Mouse (Mus musculus) heart, postnatal 0 days (tissue): ENCODE data around the gene Dop1b.

Source experiments
- CTCF ChIP-seq: IDR thresholded peaks from 2 replicates; pipeline ENCODE4 v1.5.1; 2016; ENCODE audit warnings: antibody characterized with exemption, control low read depth, low read depth
- EP300 ChIP-seq: IDR thresholded peaks from 2 replicates; pipeline ENCODE4 v1.6.1; 2016; ENCODE audit warnings: antibody characterized with exemption, low read depth

- no peak for TF ChIP-seq CTCF
- TF ChIP-seq EP300: no peak
Observed at GRCm38 (mm10) chr16:93692744-93693143, 19.0 kb upstream of the Dop1b start.
